Mouse (Mus musculus): ENCODE results near the gene Tmx4. TPM values are rescaled to one million over a fixed set of nuclear protein-coding genes. Genes with fewer than 3 reads are reported as not detected.
A peak's percentile ranks its signal among the peaks of the same experiment; 100 is the strongest.

Gene Tmx4
- total RNA-seq, 2 experiments from 2014 or later = 34.7 to 50.3 TPM

DNA sequence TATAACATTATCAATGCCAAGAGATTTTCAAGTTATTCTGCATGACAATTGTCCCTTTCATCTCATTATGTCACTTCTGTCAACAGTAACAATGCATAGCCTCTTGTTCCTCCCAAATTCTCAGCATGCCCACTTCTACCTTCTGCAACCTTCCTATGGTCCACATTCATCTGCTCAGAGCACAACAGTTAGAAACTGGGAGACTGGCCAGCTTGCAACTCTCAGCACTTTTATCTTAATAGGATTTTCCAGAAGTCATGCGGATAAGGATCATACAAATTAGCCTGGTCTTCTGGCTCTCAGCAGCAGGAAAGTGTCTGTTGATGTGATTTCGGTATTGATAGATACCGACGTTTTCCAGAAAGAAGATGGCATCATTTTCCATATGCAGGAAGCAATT is 58.7 kb downstream of the Tmx4 start:
- no peak for ATAC-seq (ENCODE audit: poor library complexity, severe bottlenecking)

GRCm38 (mm10) chr2:134559422-134559821 is 84.5 kb downstream of the Tmx4 start:
- no peak for ATAC-seq (ENCODE audit: poor library complexity, severe bottlenecking)

DNA sequence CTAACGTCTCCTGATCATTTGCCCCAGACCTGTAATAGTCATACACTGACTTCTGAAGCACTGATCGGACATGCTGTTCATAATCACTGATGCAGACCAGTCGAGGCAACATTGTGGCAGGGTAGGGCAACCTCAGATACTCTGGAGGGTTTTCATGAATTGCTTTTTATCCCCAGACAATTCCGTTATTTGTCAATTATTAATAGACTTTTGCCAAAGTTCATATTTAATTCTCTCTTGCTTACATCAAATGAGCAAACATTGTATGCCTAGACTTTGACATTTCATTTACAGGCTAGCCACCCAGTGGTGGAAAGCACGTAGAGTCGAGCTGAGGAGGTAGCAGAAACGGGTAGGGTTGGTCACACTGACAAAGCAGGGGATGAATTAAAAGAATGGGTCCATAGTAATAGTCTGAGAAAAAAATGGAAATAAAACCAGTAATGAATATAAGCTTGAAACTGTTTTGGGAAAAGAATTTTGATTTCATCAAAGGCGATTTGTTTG is 89.7 kb downstream of the Tmx4 start, which contains the start of gene Hao1:
TSS of gene Hao1 (minus strand) at position 148 of the 507 bp plus-strand sequence.
- no peak for ATAC-seq (ENCODE audit: poor library complexity, severe bottlenecking)

DNA sequence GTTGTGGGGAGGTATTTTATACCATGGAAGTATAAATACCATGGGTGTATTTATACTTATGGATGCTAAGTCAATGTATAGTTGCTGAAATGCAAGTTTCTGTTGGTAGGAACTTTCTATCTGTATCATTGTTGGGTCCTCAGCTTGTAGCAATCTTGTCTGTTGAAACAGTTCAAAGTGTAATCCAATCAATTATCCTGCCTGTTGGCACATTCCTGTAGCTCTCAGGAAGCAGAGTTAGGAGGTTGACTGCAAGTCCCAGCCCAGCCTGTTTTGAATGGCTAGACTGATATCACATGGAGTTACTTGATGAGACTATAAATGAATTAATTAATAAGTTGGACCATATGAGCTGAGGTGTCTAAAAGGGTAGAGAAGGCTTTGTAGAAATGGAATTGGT is 91.6 kb downstream of the Tmx4 start:
- ATAC-seq (ENCODE audit: poor library complexity, severe bottlenecking) = no peak

- ATAC-seq (ENCODE audit: poor library complexity, severe bottlenecking) = peak; percentile 59; the same call in 1 of the 2 replicates
These were observed 94.2 kb downstream of the Tmx4 start for GRCm38 (mm10) chr2:134549770-134550169.

DNA sequence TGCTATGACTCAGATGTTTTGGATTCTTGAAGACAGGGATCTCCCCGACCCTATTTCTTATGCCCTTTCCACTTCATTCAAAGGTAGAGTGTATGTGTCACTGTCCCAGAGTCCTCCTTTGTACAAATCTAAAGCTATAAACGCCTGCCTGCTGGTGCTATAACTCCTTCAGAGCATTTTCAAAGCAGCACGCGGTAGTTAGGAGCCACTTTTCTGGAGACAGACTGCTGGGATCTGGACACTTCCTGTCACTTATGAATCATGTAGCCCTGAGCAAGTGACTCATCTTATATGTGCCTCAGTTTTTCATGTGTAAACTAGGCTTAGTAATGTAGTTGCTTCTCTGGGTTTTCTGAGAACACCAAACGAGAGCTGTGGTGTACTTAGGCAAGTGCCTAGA is 98.8 kb downstream of the Tmx4 start:
- peak; percentile 20 for ATAC-seq (ENCODE audit: poor library complexity, severe bottlenecking)

- ATAC-seq (ENCODE audit: poor library complexity, severe bottlenecking) = peak; percentile 61
These were observed 99.5 kb downstream of the Tmx4 start for GRCm38 (mm10) chr2:134544321-134545065.

Other genes starting within 250 kb of the Tmx4 start
- gene Hao1, start 89.8 kb downstream of the Tmx4 start, total RNA-seq (2015) = not detected in 2 replicates
- gene Hao1, start 89.8 kb downstream of the Tmx4 start, total RNA-seq (2017) = not detected in 2 replicates
- 39.4 and 40.0 TPM in 2 replicates for gene Plcb1, start 141.9 kb upstream of the Tmx4 start, total RNA-seq (2015)
- 37.3 and 47.6 TPM in 2 replicates for gene Plcb1, start 141.9 kb upstream of the Tmx4 start, total RNA-seq (2017)

Measured in megakaryocyte, adult 5-6 weeks (primary cell).